Mouse (Mus musculus): ENCODE results near the gene Ubr4.

Gene Ubr4

DNA sequence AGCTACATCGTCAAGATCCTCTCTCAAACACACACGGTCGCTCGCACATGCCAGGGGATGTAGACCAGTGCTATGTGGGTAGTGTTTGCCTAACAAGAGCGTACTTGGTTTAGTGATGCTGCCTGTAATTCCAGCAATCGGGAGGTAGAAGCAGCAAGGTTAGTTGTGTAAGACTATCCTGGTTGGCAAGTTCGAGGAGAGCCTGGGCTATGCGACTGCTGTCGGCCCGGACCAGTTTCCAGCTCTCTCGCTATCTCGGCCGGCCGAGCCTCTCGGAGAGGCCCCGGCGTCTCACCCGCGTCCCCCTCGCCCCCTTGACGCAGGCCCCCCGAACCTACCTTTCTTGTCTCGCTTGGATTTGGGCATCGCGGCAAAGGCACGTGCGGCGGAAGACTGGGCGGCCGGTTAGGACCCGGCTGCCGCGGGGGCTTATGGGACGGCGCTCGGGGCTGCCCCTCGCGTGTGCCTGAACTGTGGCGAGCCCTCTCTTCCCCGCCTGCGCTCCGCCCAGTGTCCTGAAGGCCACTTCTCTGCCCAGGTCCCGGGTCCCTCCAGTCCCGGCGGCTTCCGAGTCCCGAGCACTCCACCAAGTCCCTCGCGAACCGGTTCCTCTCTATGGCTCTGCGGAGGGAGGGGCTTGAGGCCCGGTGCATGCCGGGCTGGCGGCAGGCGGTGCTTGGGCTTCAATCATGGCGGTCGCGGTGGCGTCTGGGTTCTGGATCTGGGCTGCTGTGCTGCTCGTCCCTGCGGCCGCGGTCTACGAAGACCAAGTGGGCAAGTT is at the start of gene Ubr4, which contains the start of the genes Mrto4 and Emc1:
TSS of gene Ubr4 (plus strand) at position 679 of the 781 bp plus-strand sequence.
TSS of gene Mrto4 (minus strand) at position 646 of the 781 bp plus-strand sequence.
TSS of gene Emc1 (plus strand) at position 657 of the 781 bp plus-strand sequence.
- DNase-seq (ENCODE audit: low spot score in 2 of 2) = peak; percentile 55 to 80

DNA sequence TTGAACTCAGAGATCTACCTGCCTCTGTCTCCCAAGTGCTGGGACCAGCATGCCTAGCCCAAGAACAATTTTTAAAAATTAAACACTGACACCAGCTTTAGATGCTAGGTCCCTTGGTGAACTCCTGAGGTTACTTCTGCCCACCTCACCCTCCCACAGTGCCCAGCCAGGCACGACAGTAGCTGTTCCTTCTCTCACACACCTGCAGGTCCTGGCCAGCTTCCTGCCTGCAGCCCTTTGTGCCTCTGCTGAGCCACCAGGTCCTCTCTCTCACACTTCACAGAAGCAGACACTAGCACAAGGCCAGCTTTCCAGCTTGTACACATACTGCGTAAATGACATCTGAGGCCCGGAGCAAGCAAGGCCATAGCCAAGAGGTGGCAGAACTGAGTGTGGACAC is 46.9 kb upstream of the Ubr4 start:
- no peak for DNase-seq (ENCODE audit: low spot score in 2 of 2)

DNA sequence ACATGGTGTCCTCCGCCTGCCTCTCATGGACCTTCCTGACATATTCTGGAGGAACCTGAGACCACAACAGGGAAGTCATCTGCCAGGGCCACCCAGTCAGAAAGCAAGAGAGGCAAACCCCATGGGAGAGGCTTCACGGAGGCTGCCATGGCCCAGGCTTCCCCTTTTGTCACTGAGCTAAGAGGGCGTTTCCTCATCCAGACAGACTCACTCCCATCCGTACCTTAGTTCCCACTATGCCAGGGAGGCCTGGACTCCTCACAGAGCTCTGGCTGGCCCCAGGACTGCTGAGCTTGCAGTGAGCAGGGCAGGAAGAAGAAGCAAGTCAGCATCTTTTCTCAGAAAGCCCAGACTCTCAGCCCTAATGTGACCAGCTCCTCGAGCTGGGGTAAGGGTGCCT is 44.5 kb upstream of the Ubr4 start:
- no peak for DNase-seq (ENCODE audit: low spot score in 2 of 2)

DNA sequence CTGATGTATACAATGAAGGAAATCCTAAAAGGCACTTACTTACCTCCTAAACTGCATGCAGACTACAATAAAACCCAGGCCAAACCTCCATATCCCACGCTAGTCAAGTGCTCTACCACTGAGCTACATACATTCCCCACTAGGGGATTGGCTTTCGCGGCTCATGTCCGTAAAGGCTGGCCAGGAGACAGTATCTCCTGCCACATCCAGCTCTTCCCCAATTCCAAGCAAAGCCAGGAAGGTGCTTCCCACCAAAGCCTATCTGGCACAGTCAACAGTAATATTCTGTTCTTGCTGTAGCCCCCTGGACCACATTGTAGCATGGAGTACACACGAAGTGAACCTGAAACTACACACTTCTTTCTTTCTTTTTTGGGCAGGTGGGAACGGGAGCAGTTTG is 42.8 kb upstream of the Ubr4 start:
- DNase-seq (ENCODE audit: low spot score in 2 of 2) = no peak

DNA sequence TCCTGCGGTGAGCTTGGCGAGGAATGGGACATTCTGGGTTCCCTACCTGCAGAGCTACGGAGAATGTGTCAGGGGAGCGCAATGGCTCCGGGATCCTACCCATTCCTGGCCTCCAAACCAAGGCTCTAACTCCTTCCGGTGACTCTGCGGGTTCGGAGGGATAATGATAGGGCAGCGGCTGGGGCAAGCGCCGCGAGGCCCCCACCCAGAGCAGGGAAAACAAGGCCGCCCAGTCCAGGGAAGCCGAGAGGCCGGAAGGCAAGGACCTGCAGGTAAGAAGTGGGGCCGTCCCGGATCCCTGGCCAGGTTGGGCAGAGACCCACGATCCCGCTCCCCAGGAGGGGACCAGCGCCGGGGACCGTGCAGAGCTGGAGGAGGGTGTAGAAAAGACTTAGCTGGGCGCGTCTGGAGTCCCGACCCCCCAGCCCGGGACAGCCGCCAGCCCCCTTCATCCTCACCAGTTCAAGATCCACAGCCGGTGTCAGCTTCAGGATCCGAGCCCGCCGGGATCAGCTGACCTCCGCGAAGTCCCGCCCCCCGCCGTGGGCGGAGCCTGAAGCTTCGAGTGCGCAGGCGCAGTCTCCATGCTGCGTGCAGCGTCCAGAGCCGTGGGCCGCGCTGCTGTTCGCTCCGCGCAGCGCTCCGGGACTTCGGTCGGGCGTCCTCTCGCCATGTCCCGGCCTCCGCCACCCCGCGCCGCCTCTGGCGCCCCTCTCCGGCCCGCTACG is 42.1 kb upstream of the Ubr4 start, which contains the start of the genes Pqlc2 and Akr7a5:
TSS of gene Pqlc2 (minus strand) at position 538 of the 728 bp plus-strand sequence.
TSS of gene Akr7a5 (plus strand) at position 574 of the 728 bp plus-strand sequence.
- peak; percentile 98 to 99 for DNase-seq (ENCODE audit: low spot score in 2 of 2)

DNA sequence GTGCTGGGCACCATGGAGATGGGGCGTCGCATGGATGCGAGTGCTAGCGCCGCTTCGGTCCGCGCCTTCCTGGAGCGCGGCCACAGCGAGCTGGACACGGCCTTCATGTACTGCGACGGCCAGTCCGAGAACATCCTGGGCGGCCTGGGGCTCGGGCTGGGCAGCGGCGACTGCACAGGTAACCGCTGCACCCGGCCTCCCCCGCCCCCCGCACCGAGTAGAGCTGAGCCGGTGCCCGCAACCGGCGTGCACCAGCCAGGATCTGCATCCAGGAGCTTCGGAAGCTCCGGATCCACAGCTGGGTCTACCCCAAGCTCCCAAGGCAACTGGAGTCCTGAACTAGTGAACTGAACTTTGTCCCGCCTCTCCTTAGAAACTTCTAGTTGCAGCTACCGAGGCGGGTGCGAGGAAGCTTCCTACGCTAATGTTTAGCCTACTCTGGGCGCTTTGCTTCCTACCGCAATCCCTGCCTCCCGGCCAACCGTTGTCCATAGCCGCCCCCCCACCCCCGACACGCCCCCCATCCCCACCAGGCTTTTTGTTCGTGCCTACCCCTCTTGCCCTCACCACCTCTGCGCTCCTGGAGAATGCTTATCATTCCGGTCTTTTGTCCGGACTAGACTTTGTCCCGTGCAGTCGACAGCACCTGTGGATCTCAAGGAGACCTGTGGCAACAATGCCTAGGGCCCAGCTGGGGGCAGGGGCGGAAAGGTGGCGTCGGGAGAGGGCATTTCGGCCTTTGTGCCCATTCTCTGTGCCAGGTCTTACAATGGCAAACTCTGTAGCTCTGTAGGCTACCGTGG is 41.3 kb upstream of the Ubr4 start:
- no peak for DNase-seq (ENCODE audit: low spot score in 2 of 2)

DNA sequence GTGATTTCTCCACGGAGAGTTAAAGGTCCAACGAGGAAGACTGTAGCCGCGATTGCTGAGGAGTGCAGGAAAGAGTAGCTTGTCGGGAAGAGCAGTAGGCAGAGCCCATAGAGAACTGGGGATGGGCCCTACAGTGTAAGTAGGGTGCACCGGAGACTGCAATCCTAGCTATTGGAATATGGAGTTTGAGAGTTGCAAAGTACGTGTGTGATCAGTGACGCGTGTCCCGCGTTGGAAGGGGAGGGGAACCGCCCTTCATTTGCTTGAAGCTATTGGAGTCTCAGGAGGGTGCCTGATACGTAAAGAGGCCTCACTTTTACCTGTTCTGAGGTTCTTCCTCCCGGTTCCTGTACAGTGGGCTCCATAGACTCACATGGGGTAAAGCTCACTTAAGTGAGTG is 40.7 kb upstream of the Ubr4 start:
- DNase-seq (ENCODE audit: low spot score in 2 of 2) = no peak

DNA sequence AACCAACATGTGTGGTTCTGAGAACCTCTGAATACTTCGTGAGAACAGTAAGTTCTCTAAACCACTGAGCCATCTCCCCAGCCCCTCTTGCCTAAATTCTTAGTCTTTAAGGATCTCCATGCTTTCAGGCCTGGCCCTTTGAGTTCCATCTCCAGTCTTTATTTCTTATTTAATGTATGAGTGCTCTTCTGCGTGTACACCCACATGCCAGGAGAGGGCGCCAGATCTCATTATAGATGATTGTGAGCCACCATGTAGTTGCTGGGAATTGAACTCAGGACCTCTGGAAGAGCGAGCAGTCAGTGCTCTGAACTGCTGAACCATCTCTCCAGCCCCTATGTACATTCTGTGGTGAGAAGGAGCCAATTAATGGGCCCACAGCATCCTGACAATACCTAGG is 39.8 kb upstream of the Ubr4 start:
- DNase-seq (ENCODE audit: low spot score in 2 of 2) = no peak

DNA sequence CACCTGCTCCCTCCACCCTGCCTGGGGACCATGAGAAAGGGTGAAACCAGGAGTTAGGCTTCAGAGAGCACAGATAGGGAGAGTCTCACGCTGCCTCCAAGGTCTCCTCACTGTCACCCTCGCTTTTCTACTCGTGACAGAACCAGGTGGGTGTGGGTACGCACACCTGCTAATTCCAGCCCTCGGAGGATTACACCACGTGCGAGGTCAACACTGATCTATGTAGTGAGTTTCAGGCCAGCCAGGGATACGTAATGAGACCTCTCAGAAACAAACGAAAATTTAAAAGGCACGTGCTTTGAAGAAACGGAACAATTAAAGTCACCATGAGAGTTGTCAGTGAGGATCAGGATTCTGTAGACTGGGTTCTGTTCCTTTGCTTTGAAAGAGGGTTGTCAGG is 34.0 kb upstream of the Ubr4 start:
- no peak for DNase-seq (ENCODE audit: low spot score in 2 of 2)

DNA sequence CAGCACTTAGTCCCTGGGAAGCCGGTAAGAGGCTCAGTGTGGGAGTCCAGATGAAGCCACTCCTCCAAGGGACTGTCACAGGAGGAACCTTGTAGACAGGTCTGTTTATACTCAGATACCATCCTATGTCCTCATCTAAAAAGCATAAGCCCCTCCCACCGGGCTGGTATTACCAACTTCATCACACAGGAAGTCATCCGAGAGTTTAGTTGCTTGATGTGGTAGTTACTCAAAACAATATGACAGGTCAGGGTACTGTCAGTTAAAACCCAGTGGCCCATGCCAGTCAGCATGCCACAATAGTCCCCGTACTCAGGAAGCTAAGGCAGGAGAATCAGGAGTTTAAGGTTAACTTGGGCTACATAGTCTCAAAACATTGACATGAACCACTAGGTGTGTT is 32.7 kb upstream of the Ubr4 start:
- no peak for DNase-seq (ENCODE audit: low spot score in 2 of 2)

DNA sequence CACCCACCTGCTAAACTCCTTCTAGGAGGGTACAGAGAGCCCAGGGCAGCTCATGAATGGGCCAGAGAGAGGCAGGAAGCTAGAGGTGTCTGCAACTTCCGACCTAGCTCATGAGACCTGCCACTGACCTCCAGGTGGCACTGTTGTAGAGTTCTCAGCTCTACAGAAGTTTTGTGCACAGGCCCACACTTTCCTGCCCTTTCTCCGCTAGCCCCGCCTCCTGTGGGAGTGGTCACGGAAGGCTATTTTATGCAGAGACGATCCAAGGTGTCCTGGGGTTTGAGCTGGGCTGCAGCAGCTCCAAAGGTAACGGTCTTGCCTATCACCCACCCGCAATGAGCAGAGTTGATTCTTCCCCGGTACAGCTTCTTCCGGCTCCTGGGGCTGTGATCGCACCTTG is 21.8 kb upstream of the Ubr4 start:
- peak in 1 of 2 experiments; percentile 31 for DNase-seq (ENCODE audit: low spot score in 2 of 2)

DNA sequence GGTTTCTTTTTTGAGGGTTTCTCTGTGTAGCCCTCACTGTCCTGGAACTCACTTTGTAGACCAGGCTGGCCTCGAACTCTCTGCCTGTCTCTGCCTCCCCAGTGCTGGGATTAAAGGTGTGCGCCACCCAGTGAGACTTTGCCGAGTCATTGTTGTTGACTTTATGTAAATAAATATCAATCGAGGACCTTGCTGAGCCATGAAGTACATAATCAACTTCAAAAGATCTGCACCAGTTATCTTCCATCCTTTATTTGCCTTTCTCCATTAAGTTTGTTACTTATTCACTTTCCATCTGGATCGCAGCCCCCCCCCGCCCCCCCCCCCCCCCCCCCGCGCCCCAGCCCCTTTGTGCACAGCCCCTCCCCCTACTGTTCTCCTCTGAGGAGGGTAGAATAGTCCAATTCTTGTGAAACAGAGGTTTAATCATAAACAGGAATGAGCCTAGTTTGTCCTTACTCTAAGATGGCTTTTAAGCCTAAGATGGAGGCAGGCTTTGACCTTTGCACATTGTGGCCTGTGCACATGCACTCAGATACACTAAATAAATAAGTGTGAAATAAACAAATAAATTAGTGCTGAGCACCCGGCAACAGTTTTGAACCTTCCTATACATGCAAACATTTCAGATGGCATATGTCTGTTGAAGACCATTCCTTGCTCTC is 17.6 kb upstream of the Ubr4 start:
- no peak for DNase-seq (ENCODE audit: low spot score in 2 of 2)

DNA sequence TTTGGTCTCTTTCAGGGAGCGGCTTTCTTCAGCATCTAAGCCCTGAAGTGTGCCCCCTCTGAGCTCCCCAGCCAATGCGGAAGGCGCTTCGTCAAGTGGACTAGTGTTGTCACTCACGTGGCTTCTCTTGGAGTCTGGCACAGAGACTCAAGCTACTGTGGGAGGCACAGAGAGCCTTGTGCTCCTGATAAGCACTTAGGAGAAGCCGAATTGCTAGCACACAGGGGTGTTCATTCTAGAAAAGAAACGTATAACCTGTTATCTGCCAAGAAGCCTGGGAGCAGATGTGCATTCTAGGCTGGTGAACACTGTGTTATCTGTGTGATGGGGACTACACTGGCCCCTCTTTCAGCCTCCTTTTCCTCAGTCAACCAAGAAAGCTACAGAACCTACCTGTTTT is 16.9 kb upstream of the Ubr4 start:
- DNase-seq (ENCODE audit: low spot score in 2 of 2) = no peak

DNA sequence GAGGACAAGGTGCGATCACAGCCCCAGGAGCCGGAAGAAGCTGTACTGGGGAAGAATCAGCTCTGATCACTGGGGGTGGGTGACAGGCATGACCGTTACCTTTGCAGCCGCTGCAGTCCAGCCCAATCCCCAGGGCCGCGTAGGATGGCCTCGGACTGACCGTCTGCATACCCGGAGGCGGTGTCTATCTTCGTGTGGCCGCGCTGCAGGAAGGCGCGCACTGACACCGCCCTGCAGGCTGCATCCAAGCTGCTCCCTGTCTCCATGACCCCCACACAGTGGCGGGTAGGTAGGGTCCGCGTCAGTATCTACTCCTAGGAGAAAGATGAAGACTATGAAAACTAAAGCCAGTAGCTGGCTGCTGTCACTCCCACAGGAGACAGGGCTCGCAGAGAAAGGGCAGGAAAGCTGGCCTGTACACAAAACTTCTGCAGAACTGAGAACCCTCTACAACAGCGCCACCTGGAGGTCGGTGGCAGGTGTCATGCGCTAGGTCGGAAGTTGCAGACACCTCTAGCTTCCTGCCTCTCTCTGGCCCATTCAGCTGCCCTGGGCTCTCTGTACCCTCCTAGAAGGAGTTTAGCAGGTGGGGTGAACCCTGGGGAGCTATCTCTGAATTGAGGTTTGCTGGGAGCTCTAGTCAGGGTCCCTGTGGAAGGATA is 15.5 kb upstream of the Ubr4 start:
- DNase-seq (ENCODE audit: low spot score in 2 of 2) = peak; percentile 41 to 72

DNA sequence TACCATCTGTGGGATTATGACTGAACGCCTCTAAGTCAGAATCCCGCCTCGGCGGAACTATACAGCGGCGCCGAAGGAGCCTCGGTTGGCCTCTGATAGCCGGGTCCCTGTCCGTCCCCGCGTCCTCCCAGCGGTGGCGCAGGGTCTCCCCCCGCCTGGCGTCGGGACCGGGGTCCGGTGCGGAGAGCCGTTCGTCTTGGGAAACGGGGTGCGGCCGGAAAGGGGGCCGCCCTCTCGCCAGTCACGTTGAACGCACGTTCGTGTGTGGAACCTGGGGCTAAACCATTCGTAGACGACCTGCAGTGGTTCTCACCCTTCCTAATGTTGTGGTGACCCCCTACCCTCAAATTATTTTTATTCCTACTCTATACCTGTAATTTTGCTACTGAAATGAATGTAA is 14.3 kb upstream of the Ubr4 start:
- DNase-seq (ENCODE audit: low spot score in 2 of 2) = no peak

DNA sequence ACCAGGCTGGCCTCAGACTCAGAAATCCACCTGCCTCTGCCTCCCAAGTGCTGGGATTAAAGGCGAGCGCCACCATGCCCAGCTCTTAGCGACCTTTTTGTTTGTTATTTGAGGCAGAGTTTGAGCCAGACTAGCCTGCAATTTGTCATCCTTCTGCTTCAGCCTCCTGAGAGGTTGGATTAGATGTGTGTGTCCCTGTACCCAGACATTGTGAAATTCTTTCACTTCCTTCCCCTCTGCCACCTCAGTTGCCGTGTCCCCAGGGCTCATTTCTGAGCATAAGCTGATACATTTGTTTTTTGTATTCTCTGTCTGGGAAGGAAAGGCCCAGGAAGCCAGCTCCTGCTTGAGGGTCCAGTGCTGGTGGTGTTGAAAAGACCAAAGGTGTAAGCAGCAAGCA is 11.6 kb upstream of the Ubr4 start:
- DNase-seq (ENCODE audit: low spot score in 2 of 2) = no peak

DNA sequence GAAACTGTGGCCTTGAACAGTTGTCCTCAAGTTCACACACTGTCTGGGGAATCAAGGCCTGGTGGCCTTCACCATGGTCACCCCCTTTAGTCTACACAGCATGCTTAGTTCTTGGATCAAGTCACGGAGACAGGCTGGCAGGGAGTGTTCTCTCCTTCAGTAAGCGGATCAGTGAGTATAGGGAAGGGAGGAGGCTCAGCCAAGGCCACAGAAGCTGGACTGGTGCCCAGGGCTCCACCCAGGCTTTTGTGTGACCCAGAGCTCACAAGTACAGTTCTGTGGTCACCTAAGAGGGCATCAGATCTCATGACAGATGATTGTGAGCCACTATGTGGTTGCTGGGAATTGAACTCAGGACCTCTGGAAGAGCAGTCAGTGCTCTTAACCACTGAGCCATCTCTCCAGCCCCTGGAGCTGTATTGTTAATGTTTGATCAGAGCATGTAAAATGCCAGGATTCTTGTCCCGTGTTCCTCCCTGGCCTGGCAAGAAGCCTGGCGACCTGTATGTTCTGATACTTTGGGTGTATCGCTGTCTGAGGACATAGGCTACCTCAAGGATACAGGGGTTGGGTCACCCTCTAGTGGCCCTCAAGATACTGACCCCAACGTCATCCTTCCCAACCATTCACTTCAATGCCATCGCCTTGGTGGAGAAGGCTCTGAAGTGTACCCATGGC is 10.7 kb upstream of the Ubr4 start:
- DNase-seq (ENCODE audit: low spot score in 2 of 2) = no peak

DNA sequence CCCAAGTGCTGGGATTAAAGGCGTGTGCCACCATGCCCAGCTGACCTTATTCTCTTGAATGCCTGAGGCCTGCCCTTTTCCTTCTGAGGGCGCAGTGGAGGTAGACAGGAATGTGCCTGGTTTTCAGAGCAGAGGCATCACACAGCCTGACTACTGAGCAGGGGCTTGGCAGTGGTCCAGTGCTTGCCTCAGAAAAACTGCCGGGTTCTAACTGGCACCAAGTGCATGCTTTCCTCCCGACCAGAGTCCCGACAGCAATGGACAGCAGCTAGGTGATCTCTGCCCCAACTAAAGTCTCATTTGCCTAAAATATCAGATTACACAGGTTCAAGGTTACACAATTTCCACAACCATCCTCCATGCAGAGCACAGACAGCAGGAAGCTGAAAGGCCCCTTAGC is 8.7 kb upstream of the Ubr4 start:
- DNase-seq (ENCODE audit: low spot score in 2 of 2) = peak in 1 of 2 experiments; percentile 34

DNA sequence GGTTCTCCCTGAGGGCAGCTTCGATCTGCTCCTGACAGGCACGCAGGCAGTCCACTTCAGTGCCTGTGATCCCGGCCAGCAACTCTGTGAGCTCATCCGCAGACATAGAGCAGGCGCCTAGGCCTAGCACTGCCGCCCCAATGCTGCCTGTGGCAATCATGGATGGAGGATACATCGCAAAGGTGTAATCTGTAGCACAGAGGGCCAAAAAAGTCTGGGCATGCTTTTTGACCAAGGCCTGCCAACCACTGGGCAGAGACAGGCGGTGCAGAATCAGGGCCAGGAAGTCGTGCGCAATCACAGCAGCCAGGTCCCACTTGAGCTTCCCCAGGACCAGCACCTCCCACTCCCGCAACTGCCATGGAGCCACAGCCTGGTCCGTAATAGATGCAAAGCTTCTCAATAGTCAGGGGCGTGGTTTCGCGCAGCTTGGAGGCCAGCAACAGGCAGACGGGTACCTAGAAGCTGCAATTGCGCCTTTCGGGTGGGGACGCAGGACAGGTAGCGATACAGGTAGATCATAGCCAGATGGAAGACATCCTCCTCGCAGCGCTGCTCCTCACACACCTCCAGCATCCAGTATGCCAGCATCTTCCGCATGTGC is 6.9 kb upstream of the Ubr4 start:
- DNase-seq (ENCODE audit: low spot score in 2 of 2) = no peak

DNA sequence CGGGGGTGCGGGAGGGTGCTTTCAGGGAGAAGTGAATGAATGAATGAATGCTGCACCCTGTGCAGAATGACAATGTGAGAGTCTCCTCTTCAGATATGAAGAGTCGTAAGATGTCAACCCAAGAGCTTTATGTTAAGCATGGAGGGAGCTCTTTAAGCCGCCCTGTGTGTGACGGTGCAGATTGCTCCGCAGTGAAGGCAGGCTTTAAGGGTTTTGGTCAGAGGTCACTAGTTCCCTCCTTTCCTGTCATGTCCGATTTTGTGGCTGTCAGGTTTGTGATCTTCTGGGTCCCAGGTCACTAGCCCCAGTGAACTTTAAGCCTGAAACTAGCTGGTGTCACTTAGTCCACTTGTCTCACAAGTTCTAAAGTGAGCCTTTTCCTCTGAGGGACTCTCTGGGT is 423 bp downstream of the Ubr4 start:
- no peak for DNase-seq (ENCODE audit: low spot score in 2 of 2)
